Mouse (Mus musculus): ENCODE measurements at regions not wholly inside any gene's neighbourhood (a gene's known extent, or its start where the extent isn't known, plus 50 kb on each side); places are given as distances from the start of the nearest gene placed in this dataset.
"Not testable (repeated sequence)": the region's sequence is repeated elsewhere in the genome, so short reads cannot be mapped to it uniquely, and the experiment has no call there.

- DNase-seq (ENCODE audit: low read depth) = no peak
Observed at GRCm38 (mm10) chr1:51411726-51412125, 66.5 kb downstream of the Nabp1 start.

- no peak for DNase-seq (ENCODE audit: low read depth)
Observed at GRCm38 (mm10) chr1:51403632-51404031, 74.6 kb downstream of the Nabp1 start.

- DNase-seq (ENCODE audit: low read depth) = no peak
Observed at GRCm38 (mm10) chr1:51402533-51402925, 75.7 kb downstream of the Nabp1 start.

- peak; percentile 29 for DNase-seq (ENCODE audit: low read depth)
Observed at GRCm38 (mm10) chr1:51401846-51402532, 76.2 kb downstream of the Nabp1 start.

- DNase-seq (ENCODE audit: low read depth) = not testable (repeated sequence)
Observed at GRCm38 (mm10) chr1:51400541-51400940, 77.7 kb downstream of the Nabp1 start.

- DNase-seq (ENCODE audit: low read depth) = no peak
Observed at GRCm38 (mm10) chr1:51386874-51387273, 91.4 kb downstream of the Nabp1 start.

- no peak for DNase-seq (ENCODE audit: low read depth)
Observed at GRCm38 (mm10) chr1:51384051-51384450, 94.2 kb downstream of the Nabp1 start.

- no peak for DNase-seq (ENCODE audit: low read depth)
Observed at GRCm38 (mm10) chr1:51380240-51380639, 91.3 kb downstream of the Cavin2 start.

- DNase-seq (ENCODE audit: low read depth) = no peak
Observed at GRCm38 (mm10) chr1:51367587-51367986, 78.7 kb downstream of the Cavin2 start.

GRCm38 (mm10) chr1:51360095-51360494 is 71.2 kb downstream of the Cavin2 start:
- DNase-seq (ENCODE audit: low read depth) = no peak
